8 mouse cellular contexts compared by ENCODE assay signal in genomic region chr1:54678037-54678436, GRCm38 (mm10).
"Had no signal": no experiment of that assay in that cellular context is flagged by ENCODE, and none has a peak within 500 bp of the region (broad histone marks: within the 10 kb centered on the region; RNA-seq: fewer than 3 reads in every experiment).

No protein-coding gene starts in this region.

- DNase-seq: gastrocnemius, adult 2 months; gastrocnemius, postnatal 10 days; gastrocnemius, postnatal 25 days; heart, adult 18-20 months; heart, postnatal 14 days; heart, postnatal 36 days; liver; liver, embryonic 13.5 days had no signal
